Mouse (Mus musculus) cerebellum, adult 2 months (tissue): ENCODE data around the gene Stab2.

Experiments
- CTCF ChIP-seq: fragments of 200-500 bp; IDR thresholded peaks from 2 replicates; pipeline ENCODE4 v1.5.1; 2011; ENCODE audit warnings: low read depth, mild to moderate bottlenecking, control low read depth, low read length, moderate library complexity, borderline replicate concordance; ENCODE audit not compliant: insufficient read depth
- POLR2A ChIP-seq: fragments of 200-500 bp; IDR thresholded peaks from 2 replicates; pipeline ENCODE4 v1.6.1; 2011; ENCODE audit warnings: low read length, control low read depth, borderline replicate concordance; ENCODE audit not compliant: insufficient read depth

GRCm38 (mm10) chr10:86849508-86849907 lies 158.3 kb downstream of the Stab2 start:
- TF ChIP-seq CTCF = no peak
- TF ChIP-seq POLR2A = no peak
